Mouse (Mus musculus): ENCODE data around the gene Eaf2. TPM values are rescaled to one million over a fixed set of nuclear protein-coding genes. Genes with fewer than 3 reads are reported as not detected.

Gene Eaf2
- total RNA-seq, 1 experiment, result 1.2 TPM

DNA sequence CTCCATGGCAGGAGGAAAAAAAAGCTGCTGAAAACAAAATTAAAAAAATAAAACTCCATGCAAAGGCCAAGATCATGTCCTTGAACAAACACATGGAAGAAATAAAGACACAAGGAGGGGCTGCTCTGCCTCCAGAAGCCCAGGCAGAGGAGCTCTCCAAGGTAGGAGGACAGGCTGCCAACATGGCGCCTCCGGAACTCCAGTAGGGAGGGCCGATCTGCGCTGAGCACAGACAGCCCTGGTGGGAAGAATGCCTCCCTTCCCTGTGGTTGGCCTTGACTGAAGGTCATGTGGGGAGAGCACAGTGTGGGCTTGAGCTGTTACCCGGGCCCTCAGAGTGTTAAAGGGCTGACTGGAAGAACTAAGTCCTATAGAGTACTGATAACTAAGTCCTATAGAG is 12.7 kb upstream of the Eaf2 start:
- Histone ChIP-seq H3K4me1 (ENCODE audit: control insufficient read depth in 2 of 2, insufficient read depth in 2 of 2, low read length in 2 of 2, poor library complexity in 1 of 2) (no peaks in the 10 kb centered on the region), H3K9ac (ENCODE audit: insufficient read depth, low read depth, low read length, poor library complexity, severe bottlenecking) (no peak overlapping the region), H3K4me3 (ENCODE audit: insufficient read depth in 1 of 2, low read depth in 1 of 2, low read length in 2 of 2, poor library complexity in 1 of 2, severe bottlenecking in 1 of 2) (no peak overlapping the region), H3K27ac (ENCODE audit: insufficient read depth, low read depth, low read length, poor library complexity, severe bottlenecking) (no peak overlapping the region), H3K9me3 (ENCODE audit: control insufficient read depth, insufficient read depth, low read depth, low read length) (no peaks in the 10 kb centered on the region), H3K36me3 (ENCODE audit: control insufficient read depth, insufficient read depth, low read length, poor library complexity, severe bottlenecking) (peaks cover 11% of the 10 kb centered on the region; the same call in 1 of the 2 replicates)
- TF ChIP-seq MAFK (IDR thresholded peaks at IDR 0.05; ENCODE audit: insufficient read depth, low read depth, low read length) (no peak), CHD2 (IDR thresholded peaks at IDR 0.05; ENCODE audit: low read depth, low read length) (0 out of 2 replicates have a peak, but pooled peaks have one; percentile 35), HCFC1 (IDR thresholded peaks at IDR 0.05; ENCODE audit: borderline replicate concordance, insufficient read depth, low read length) (no peak)
- in situ Hi-C loops (cut with MboI; ENCODE audit: low sequenced_read_pairs in 2 of 2, unreplicated experiment in 2 of 2), result no loop called here
- DNase-seq (ENCODE audit: low read depth, low spot score), result peak; percentile 51

- in situ Hi-C loops (cut with MboI; ENCODE audit: low sequenced_read_pairs in 2 of 2, unreplicated experiment in 2 of 2), result no loop called here
- Histone ChIP-seq H3K9ac (ENCODE audit: insufficient read depth, low read depth, low read length, poor library complexity, severe bottlenecking) (no peak overlapping the region), H3K4me1 (ENCODE audit: control insufficient read depth in 2 of 2, insufficient read depth in 2 of 2, low read length in 2 of 2, poor library complexity in 1 of 2) (no peaks in the 10 kb centered on the region), H3K27ac (ENCODE audit: insufficient read depth, low read depth, low read length, poor library complexity, severe bottlenecking) (no peak overlapping the region), H3K4me3 (ENCODE audit: insufficient read depth in 1 of 2, low read depth in 1 of 2, low read length in 2 of 2, poor library complexity in 1 of 2, severe bottlenecking in 1 of 2) (no peak overlapping the region), H3K9me3 (ENCODE audit: control insufficient read depth, insufficient read depth, low read depth, low read length) (no peaks in the 10 kb centered on the region), H3K36me3 (ENCODE audit: control insufficient read depth, insufficient read depth, low read length, poor library complexity, severe bottlenecking) (peaks cover 7% of the 10 kb centered on the region; the same call in 1 of the 2 replicates)
- no peak for DNase-seq (ENCODE audit: low read depth, low spot score)
- TF ChIP-seq HCFC1 (IDR thresholded peaks at IDR 0.05; ENCODE audit: borderline replicate concordance, insufficient read depth, low read length) (no peak), MAFK (IDR thresholded peaks at IDR 0.05; ENCODE audit: insufficient read depth, low read depth, low read length) (no peak), CHD2 (IDR thresholded peaks at IDR 0.05; ENCODE audit: low read depth, low read length) (no peak)
These were observed 11.1 kb upstream of the Eaf2 start for GRCm38 (mm10) chr16:36885912-36886311.

DNA sequence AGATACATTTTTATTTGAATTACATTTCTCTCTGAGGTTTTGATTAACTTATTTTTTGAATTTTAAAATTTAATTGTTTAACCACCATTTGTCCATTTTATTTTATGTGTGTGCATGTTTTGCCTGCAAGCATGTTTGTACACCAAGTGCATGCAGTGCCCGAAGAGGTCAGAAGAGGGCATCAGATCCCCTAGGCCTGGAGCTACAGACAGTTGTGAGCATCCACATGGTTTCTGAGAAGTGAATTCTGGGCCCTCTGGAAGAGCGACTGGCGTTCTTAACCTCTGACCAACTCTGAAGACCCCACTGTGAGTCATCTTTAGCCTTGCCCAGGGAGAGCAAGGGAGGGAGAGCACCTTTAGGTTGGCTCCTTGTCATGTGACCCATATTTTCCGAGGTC is 10.1 kb upstream of the Eaf2 start:
- peak; percentile 36 for DNase-seq (ENCODE audit: low read depth, low spot score)
- Histone ChIP-seq H3K27ac (ENCODE audit: insufficient read depth, low read depth, low read length, poor library complexity, severe bottlenecking) (no peak overlapping the region), H3K4me1 (ENCODE audit: control insufficient read depth in 2 of 2, insufficient read depth in 2 of 2, low read length in 2 of 2, poor library complexity in 1 of 2) (no peaks in the 10 kb centered on the region), H3K4me3 (ENCODE audit: insufficient read depth in 1 of 2, low read depth in 1 of 2, low read length in 2 of 2, poor library complexity in 1 of 2, severe bottlenecking in 1 of 2) (no peak overlapping the region), H3K9ac (ENCODE audit: insufficient read depth, low read depth, low read length, poor library complexity, severe bottlenecking) (no peak overlapping the region), H3K9me3 (ENCODE audit: control insufficient read depth, insufficient read depth, low read depth, low read length) (no peaks in the 10 kb centered on the region), H3K36me3 (ENCODE audit: control insufficient read depth, insufficient read depth, low read length, poor library complexity, severe bottlenecking) (peaks cover 4% of the 10 kb centered on the region; the same call in 1 of the 2 replicates)
- in situ Hi-C loops (cut with MboI; ENCODE audit: low sequenced_read_pairs in 2 of 2, unreplicated experiment in 2 of 2), result no loop called here
- 0 out of 2 replicates have a peak, but pooled peaks have one; percentile 29 for TF ChIP-seq ZC3H11A (IDR thresholded peaks at IDR 0.05; ENCODE audit: borderline replicate concordance, low read depth, low read length)
- TF ChIP-seq ZNF384 (IDR thresholded peaks at IDR 0.05; ENCODE audit: low read depth, low read length), result no peak
- TF ChIP-seq HCFC1 (IDR thresholded peaks at IDR 0.05; ENCODE audit: borderline replicate concordance, insufficient read depth, low read length), result no peak
- TF ChIP-seq CHD2 (IDR thresholded peaks at IDR 0.05; ENCODE audit: low read depth, low read length), result no peak

- no peak overlapping the region for H3K4me3 ChIP-seq (ENCODE audit: insufficient read depth in 1 of 2, low read depth in 1 of 2, low read length in 2 of 2, poor library complexity in 1 of 2, severe bottlenecking in 1 of 2)
These were observed 8.0 kb upstream of the Eaf2 start for GRCm38 (mm10) chr16:36882737-36883343.

GRCm38 (mm10) chr16:36877316-36877715 is 2.5 kb upstream of the Eaf2 start:
- in situ Hi-C loops (cut with MboI; ENCODE audit: low sequenced_read_pairs in 2 of 2, unreplicated experiment in 2 of 2), result no loop called here
- H3K9me3 ChIP-seq (ENCODE audit: control insufficient read depth, insufficient read depth, low read depth, low read length), result no peaks in the 10 kb centered on the region
- no peak for DNase-seq (ENCODE audit: low read depth, low spot score)

More at GRCm38 (mm10) chr16:36882737-36883343, 8.0 kb upstream of the Eaf2 start:
- Histone ChIP-seq H3K9me3 (ENCODE audit: control insufficient read depth, insufficient read depth, low read depth, low read length) (no peaks in the 10 kb centered on the region), H3K36me3 (ENCODE audit: control insufficient read depth, insufficient read depth, low read length, poor library complexity, severe bottlenecking) (peaks cover 2% of the 10 kb centered on the region; the same call in 1 of the 2 replicates), H3K9ac (ENCODE audit: insufficient read depth, low read depth, low read length, poor library complexity, severe bottlenecking) (no peak overlapping the region), H3K4me1 (ENCODE audit: control insufficient read depth in 2 of 2, insufficient read depth in 2 of 2, low read length in 2 of 2, poor library complexity in 1 of 2) (no peaks in the 10 kb centered on the region), H3K27ac (ENCODE audit: insufficient read depth, low read depth, low read length, poor library complexity, severe bottlenecking) (no peak overlapping the region)
- TF ChIP-seq ZNF384 (IDR thresholded peaks at IDR 0.05; ENCODE audit: low read depth, low read length) (no peak), ZC3H11A (IDR thresholded peaks at IDR 0.05; ENCODE audit: borderline replicate concordance, low read depth, low read length) (no peak), CHD2 (IDR thresholded peaks at IDR 0.05; ENCODE audit: low read depth, low read length) (no peak), MAFK (IDR thresholded peaks at IDR 0.05; ENCODE audit: insufficient read depth, low read depth, low read length) (no peak), HCFC1 (IDR thresholded peaks at IDR 0.05; ENCODE audit: borderline replicate concordance, insufficient read depth, low read length) (no peak)
- in situ Hi-C loops (cut with MboI; ENCODE audit: low sequenced_read_pairs in 2 of 2, unreplicated experiment in 2 of 2), result no loop called here
- no peak for DNase-seq (ENCODE audit: low read depth, low spot score)

More at GRCm38 (mm10) chr16:36877316-36877715, 2.5 kb upstream of the Eaf2 start:
- Histone ChIP-seq H3K4me1 (ENCODE audit: control insufficient read depth in 2 of 2, insufficient read depth in 2 of 2, low read length in 2 of 2, poor library complexity in 1 of 2) (peaks cover 0 to 1% of the 10 kb centered on the region in 2 experiments; a peak in 1 of 4 replicates), H3K36me3 (ENCODE audit: control insufficient read depth, insufficient read depth, low read length, poor library complexity, severe bottlenecking) (no peaks in the 10 kb centered on the region), H3K27ac (ENCODE audit: insufficient read depth, low read depth, low read length, poor library complexity, severe bottlenecking) (no peak overlapping the region), H3K9ac (ENCODE audit: insufficient read depth, low read depth, low read length, poor library complexity, severe bottlenecking) (no peak overlapping the region), H3K4me3 (ENCODE audit: insufficient read depth in 1 of 2, low read depth in 1 of 2, low read length in 2 of 2, poor library complexity in 1 of 2, severe bottlenecking in 1 of 2) (no peak overlapping the region)
- TF ChIP-seq CHD2 (IDR thresholded peaks at IDR 0.05; ENCODE audit: low read depth, low read length), result no peak
- no peak for TF ChIP-seq HCFC1 (IDR thresholded peaks at IDR 0.05; ENCODE audit: borderline replicate concordance, insufficient read depth, low read length)
- no peak for TF ChIP-seq ZC3H11A (IDR thresholded peaks at IDR 0.05; ENCODE audit: borderline replicate concordance, low read depth, low read length)
- no peak for TF ChIP-seq ZNF384 (IDR thresholded peaks at IDR 0.05; ENCODE audit: low read depth, low read length)
- TF ChIP-seq MAFK (IDR thresholded peaks at IDR 0.05; ENCODE audit: insufficient read depth, low read depth, low read length), result no peak

All from ES-E14 (cell line).